Comparison of ENCODE assay signal across 8 mouse cellular contexts in genomic region chr6:99378997-99379710, GRCm38 (mm10).
DNase-seq lines count a peak whose midpoint lies in the region; ATAC-seq and TF ChIP-seq lines count a peak whose summit lies in the region.

No protein-coding gene starts in this region.

- TF ChIP-seq POLR2A in bone marrow, adult 2 months (IDR thresholded peaks at IDR 0.05; ENCODE audit: borderline replicate concordance, control insufficient read depth, low read depth, low read length): no peak

- no peak overlapping the region for H3K9ac ChIP-seq in intestine, embryonic 15.5 days
- H3K9ac ChIP-seq in lung, postnatal 0 days (replicated peaks; ENCODE audit: low read depth): no peak overlapping the region

- peaks cover 8% of the 10 kb centered on the region; the same call in 1 of the 2 replicates for H3K4me1 ChIP-seq in bone marrow, adult 2 months (ENCODE audit: control insufficient read depth, insufficient read depth, low read length)
- H3K4me1 ChIP-seq in intestine, embryonic 15.5 days (replicated peaks): peaks cover 24% of the 10 kb centered on the region
- H3K4me1 ChIP-seq in lung, postnatal 0 days (ENCODE audit: insufficient read depth, low read depth, low read length): peaks cover 23% of the 10 kb centered on the region

- TF ChIP-seq CTCF in bone marrow, adult 2 months (IDR thresholded peaks at IDR 0.05; ENCODE audit: control insufficient read depth, insufficient read depth, low read length): no peak
- no peak for TF ChIP-seq CTCF in lung, postnatal 0 days (IDR thresholded peaks at IDR 0.05)
- TF ChIP-seq CTCF in layer of hippocampus, adult 2 months (conservative IDR thresholded peaks at IDR 0.05): no peak

- peak; percentile 26; the same call in 1 of the 2 replicates for ATAC-seq in intestine, embryonic 15.5 days
- ATAC-seq in lung, postnatal 0 days: peak; percentile 82

- H3K4me2 ChIP-seq in intestine, embryonic 15.5 days (replicated peaks): no peak overlapping the region
- no peak overlapping the region for H3K4me2 ChIP-seq in lung, postnatal 0 days (replicated peaks; ENCODE audit: low read depth, low read length)

- H3K4me3 ChIP-seq in bone marrow, adult 2 months (replicated peaks; ENCODE audit: control insufficient read depth, low read depth, low read length): no peak overlapping the region
- H3K4me3 ChIP-seq in intestine, embryonic 15.5 days (replicated peaks): no peak overlapping the region
- H3K4me3 ChIP-seq in lung, postnatal 0 days (ENCODE audit: low read depth, low read length): no peak overlapping the region
- H3K4me3 ChIP-seq in layer of hippocampus, adult 2 months: no peak overlapping the region

- TF ChIP-seq EP300 in lung, postnatal 0 days (IDR thresholded peaks at IDR 0.05): peak; percentile 95

- no peaks in the 10 kb centered on the region for H3K27me3 ChIP-seq in intestine, embryonic 15.5 days (replicated peaks)
- no peaks in the 10 kb centered on the region for H3K27me3 ChIP-seq in lung, postnatal 0 days (replicated peaks; ENCODE audit: insufficient read depth, low read length)

- no peaks in the 10 kb centered on the region for H3K36me3 ChIP-seq in intestine, embryonic 15.5 days
- no peaks in the 10 kb centered on the region for H3K36me3 ChIP-seq in lung, postnatal 0 days (ENCODE audit: insufficient read depth, low read length)

- DNase-seq in gastrocnemius, adult 18-20 months (ENCODE audit: low spot score): peak; percentile 36
- no peak for DNase-seq in gastrocnemius, postnatal 4 days (ENCODE audit: low spot score in 2 of 2)
- DNase-seq in lung, postnatal 0 days (ENCODE audit: low spot score): peak; percentile 69
- no peak for DNase-seq in right cerebral cortex, postnatal 14 days
- no peak for DNase-seq in frontal cortex, postnatal 14 days (ENCODE audit: low spot score in 2 of 2)
- no peak for DNase-seq in layer of hippocampus, adult 2 months (ENCODE audit: low spot score in 2 of 2)

- H3K27ac ChIP-seq in bone marrow, adult 2 months (ENCODE audit: control insufficient read depth, insufficient read depth, low read depth, low read length, poor library complexity): peak overlapping the region; percentile 25; the same call in 1 of the 2 replicates
- H3K27ac ChIP-seq in intestine, embryonic 15.5 days: 0 out of 2 replicates have a peak overlapping the region, but pooled peaks have one; percentile 13
- H3K27ac ChIP-seq in lung, postnatal 0 days (ENCODE audit: low read length): peak overlapping the region; percentile 75
- no peak overlapping the region for H3K27ac ChIP-seq in layer of hippocampus, adult 2 months

- no peaks in the 10 kb centered on the region for H3K9me3 ChIP-seq in intestine, embryonic 15.5 days
- no peaks in the 10 kb centered on the region for H3K9me3 ChIP-seq in lung, postnatal 0 days (ENCODE audit: low read length)

- 82% methylated on average over 7 of the region's 7 CpGs for WGBS in bone marrow, adult 2 months
- WGBS in intestine, embryonic 15.5 days: 63% methylated on average over 7 of the region's 7 CpGs
- WGBS in lung, postnatal 0 days: 48% methylated on average over 7 of the region's 7 CpGs

Comparison
In these comparisons a context has a peak if more than half of its experiments do, and no peak if none do; other contexts are left out.
1. DNase-seq: peak in gastrocnemius, adult 18-20 months (single experiment) and lung, postnatal 0 days (single experiment); none in gastrocnemius, postnatal 4 days (0 of 2), right cerebral cortex, postnatal 14 days (single experiment), frontal cortex, postnatal 14 days (0 of 2) and layer of hippocampus, adult 2 months (0 of 2).